Mouse (Mus musculus): ENCODE results near the gene Myh9.
A peak's percentile ranks its signal among the peaks of the same experiment; 100 is the strongest.

The Myh9 gene

GRCm38 (mm10) chr15:77842047-77842843 is at the start of gene Myh9:
Myh9 (minus strand) TSS chr15:77842175.
- DNase-seq (ENCODE audit: low read depth), result peak; percentile 100

GRCm38 (mm10) chr15:77891766-77892165 is 49.8 kb upstream of the Myh9 start:
- DNase-seq (ENCODE audit: low read depth), result peak; percentile 62

GRCm38 (mm10) chr15:77889761-77890422 is 47.9 kb upstream of the Myh9 start:
- DNase-seq (ENCODE audit: low read depth), result peak; percentile 54

- DNase-seq (ENCODE audit: low read depth), result peak; percentile 91
Observed at GRCm38 (mm10) chr15:77888286-77888685, 46.3 kb upstream of the Myh9 start.

DNA sequence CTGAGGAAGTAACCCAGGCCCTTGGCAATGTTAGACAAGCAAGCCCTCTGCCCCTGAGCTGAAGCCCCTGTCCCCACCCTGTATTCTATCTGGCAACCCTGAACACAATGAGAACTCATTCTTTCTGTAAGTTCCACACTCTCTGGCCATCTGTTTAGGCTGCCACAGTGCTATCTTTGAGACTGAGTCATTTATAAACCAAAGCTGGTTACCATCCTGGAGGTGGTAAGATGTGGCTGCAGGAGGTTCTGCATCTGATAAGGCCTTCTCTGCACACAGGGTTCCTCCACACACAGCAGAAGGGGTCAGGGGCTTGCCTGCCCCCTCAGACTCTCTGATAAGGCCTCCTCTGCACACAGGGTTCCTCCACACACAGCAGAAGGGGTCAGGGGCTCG is 45.1 kb upstream of the Myh9 start:
- no peak for DNase-seq (ENCODE audit: low read depth)

GRCm38 (mm10) chr15:77886369-77887092 is 44.6 kb upstream of the Myh9 start:
- DNase-seq (ENCODE audit: low read depth), result peak; percentile 44

DNA sequence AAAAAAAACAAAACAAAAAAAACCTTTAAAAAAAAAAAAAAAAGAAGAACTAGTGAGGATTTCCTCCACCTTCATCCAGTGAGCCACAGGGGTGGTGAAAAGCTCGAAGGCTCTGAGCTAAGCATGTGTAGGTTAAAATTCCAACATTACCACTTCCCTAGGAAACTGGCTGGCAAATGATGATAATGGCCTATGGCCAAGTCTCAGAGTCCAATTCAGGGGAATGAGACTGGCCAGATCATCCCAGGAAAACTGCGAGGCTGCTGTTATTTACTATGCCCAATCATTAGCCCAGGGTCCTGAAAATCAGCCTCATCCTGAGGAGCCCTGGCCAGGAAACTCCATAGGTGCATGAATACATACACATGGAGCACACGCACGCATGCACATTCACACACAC is 44.0 kb upstream of the Myh9 start:
- peak; percentile 76 for DNase-seq (ENCODE audit: low read depth)

GRCm38 (mm10) chr15:77885159-77885558 is 43.2 kb upstream of the Myh9 start:
- DNase-seq (ENCODE audit: low read depth), result no peak

GRCm38 (mm10) chr15:77883697-77884010 is 41.7 kb upstream of the Myh9 start:
- DNase-seq (ENCODE audit: low read depth), result no peak

- peak; percentile 91 for DNase-seq (ENCODE audit: low read depth)
Observed at GRCm38 (mm10) chr15:77882797-77883696, 41.1 kb upstream of the Myh9 start.

DNA sequence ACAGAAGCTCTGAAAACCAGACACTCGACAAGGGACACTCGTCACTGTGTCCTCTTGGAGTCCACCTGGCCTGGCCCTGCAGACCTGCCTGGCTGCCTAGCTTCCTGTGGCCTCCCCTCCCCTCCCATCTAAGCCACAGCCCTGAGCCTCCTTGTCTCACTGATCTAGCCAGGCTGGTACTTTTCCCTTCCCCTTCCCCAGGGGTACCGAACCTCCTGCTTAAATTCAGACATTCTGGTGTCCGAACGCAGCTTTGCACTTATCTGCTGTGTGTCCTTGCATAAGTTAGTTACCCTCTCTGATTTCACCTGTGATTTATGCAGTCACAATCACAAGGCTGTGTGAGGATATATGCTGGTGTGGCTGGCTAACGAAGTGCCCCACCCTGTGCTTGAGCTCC is 40.3 kb upstream of the Myh9 start:
- DNase-seq (ENCODE audit: low read depth), result no peak

- DNase-seq (ENCODE audit: low read depth), result peak; percentile 87
Observed at GRCm38 (mm10) chr15:77881698-77882097, 39.7 kb upstream of the Myh9 start.

DNA sequence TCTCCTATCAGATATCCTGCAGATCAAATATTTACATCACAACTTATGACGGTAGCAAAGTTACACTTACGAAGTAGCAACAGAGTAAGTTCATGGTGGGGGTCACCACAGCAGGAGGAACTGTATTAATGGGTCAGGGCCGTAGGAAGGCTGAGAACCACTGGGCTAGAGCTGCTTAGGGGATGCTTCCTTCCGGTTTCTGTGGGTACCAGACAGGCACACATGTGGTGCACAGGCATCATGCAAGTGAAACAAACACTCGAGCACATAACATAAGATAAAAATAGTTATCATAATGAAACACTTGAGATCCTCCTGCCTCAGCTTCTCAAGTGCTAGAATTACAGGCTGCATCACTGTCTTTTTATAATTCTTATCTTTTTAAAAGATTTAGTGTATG is 38.8 kb upstream of the Myh9 start:
- DNase-seq (ENCODE audit: low read depth), result no peak

DNA sequence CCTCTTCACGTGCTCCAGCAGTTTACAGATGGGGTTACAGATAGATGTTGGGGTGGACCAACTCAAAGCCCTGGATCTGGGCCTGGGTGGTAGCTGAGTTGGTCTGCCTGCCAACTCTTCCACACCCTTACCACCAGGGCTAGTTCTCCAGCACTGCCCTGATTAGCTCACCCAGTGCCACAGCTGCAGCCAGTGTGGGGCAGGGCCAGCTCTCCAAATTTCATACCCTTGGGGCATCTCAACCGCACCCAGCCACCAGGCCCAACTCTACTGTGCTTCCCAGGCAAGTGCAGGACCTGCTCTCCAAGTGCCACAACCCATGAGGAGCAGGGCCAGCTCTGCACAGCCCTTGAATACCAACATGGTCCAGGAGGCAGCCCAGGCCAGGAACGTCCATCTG is 37.8 kb upstream of the Myh9 start:
- DNase-seq (ENCODE audit: low read depth), result no peak

DNA sequence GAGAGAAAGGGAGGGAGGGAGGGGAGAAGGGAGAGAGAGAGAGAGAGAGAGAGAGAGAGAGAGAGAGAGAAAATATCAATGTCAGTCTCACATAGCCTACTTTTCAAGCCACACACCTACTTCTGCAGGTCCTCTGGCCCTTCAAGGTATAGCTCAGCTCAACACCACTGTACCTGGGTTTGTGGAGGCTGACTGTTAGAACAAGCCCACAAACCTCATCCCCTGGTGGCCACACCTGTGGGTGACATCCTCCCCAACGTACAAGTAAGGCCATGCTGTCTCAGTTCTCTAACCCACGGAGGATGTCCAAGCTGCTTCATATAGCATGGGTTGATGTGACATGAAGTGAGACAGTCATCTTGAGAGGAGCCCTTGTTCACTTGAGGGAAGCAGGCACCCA is 35.2 kb upstream of the Myh9 start:
- no peak for DNase-seq (ENCODE audit: low read depth)

- peak; percentile 55 for DNase-seq (ENCODE audit: low read depth)
Observed at GRCm38 (mm10) chr15:77876716-77877115, 34.7 kb upstream of the Myh9 start.

- no peak for DNase-seq (ENCODE audit: low read depth)
Observed at GRCm38 (mm10) chr15:77875953-77876352, 34.0 kb upstream of the Myh9 start.

DNA sequence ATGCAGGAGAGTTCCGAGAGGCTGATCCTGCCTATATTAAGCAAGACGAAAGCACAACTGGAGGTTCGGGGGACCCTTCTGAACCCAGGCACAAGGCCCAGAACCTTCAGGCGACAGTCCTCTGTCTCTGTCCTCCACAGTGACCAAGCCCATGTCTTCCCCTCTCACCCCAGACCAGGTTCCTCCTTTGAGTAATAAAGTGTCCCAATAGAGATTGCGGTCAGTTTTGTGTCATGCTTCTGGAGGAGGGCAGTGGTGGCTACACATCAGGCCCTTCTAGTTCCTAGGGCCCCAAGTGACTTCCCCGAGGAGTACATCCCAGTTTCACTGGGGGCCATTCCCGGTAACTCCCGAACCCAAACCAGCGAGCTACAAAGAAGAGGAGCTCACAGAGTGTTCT is 32.8 kb upstream of the Myh9 start:
- DNase-seq (ENCODE audit: low read depth), result no peak

DNA sequence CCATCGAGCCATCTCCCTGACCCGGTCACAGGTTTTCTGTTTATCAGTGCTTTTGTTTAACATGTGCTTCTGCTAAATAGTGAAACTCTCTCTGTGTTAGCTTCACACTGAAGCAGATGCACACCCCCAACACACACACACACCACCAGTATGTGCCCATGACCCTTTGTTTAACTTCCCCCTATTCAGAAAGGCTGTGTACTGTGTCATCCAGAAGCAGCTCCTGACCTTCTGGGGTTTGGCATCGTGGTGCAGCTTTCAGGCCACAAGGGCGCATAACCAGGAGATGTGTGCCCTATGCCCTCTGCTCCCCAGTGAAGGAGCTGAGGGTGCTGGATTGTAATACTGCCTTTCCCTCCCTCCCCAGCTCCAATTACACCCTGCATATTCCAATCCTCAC is 32.3 kb upstream of the Myh9 start:
- DNase-seq (ENCODE audit: low read depth), result no peak

- peak; percentile 46 for DNase-seq (ENCODE audit: low read depth)
Observed at GRCm38 (mm10) chr15:77873564-77873963, 31.6 kb upstream of the Myh9 start.

DNA sequence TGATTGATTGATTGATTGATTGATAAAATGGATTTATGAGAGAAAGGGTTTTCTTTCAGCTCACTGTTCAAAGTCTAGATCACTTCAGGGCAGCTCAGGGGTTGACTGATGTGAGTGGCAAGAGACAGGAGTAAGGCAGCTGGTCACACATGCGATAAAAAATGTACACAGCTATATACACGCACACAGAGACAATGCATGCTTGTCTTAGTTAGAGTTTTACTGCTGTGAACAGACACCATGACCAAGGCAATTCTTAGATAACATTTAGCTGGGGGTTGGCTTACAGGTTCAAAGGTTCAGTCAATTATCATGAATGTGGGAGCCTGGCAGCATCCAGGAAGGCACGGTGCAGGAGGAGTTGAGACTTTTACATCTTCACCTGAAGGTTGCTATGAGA is 31.0 kb upstream of the Myh9 start:
- no peak for DNase-seq (ENCODE audit: low read depth)

GRCm38 (mm10) chr15:77868340-77868739 is 26.4 kb upstream of the Myh9 start:
- peak; percentile 63 for DNase-seq (ENCODE audit: low read depth)
